Mouse (Mus musculus) bone marrow macrophage, adult 2 months (primary cell): ENCODE measurements around the gene Bicral. TPM values are rescaled to one million over a fixed set of nuclear protein-coding genes. Genes with fewer than 3 reads are reported as not detected.

Experiments used
- H3K27ac ChIP-seq: 2 replicates; pipeline ENCODE4 v1.5.1; 2012; ENCODE audit warnings: low read depth, low read length; ENCODE audit not compliant: insufficient read depth
- H3K4me1 ChIP-seq: 2 replicates; pipeline ENCODE4 v1.6.1; 2012; ENCODE audit warnings: low read length; ENCODE audit not compliant: control insufficient read depth, insufficient read depth
- H3K4me3 ChIP-seq: 2 replicates; pipeline ENCODE4 v1.5.1; 2012; ENCODE audit warnings: mild to moderate bottlenecking, low read length, moderate library complexity; ENCODE audit not compliant: insufficient read depth
- CTCF ChIP-seq: IDR thresholded peaks from 2 replicates; pipeline ENCODE4 v1.5.1; 2012; ENCODE audit warnings: low read depth, mild to moderate bottlenecking, low read length, moderate library complexity
- POLR2A ChIP-seq: IDR thresholded peaks from 2 replicates; pipeline ENCODE4 v1.6.1; 2012; ENCODE audit warnings: mild to moderate bottlenecking, low read depth, low read length, borderline replicate concordance
- polyA plus RNA-seq: library from polyadenylated mRNA; stranded (reverse); fragments of >200 nt; gene quantifications from 2 replicates; pipeline ENCODE4 v1.2.4, GENCODE M21; 2012; ENCODE audit not compliant: missing spikeins, insufficient read depth, insufficient read length

Gene Bicral
- polyA plus RNA-seq, 1 experiment = 11.3 TPM

GRCm38 (mm10) chr17:46749282-46749681 is 109.0 kb downstream of the Bicral start:
- Histone ChIP-seq H3K27ac (no peak overlapping the region), H3K4me3 (no peak overlapping the region), H3K4me1 (peaks cover 44% of the 10 kb centered on the region)
- no peak for TF ChIP-seq CTCF
- TF ChIP-seq POLR2A = no peak

Other genes with a start within 250 kb of the Bicral start
- gene Ptk7, start 229.0 kb downstream of the Bicral start, polyA plus RNA-seq = 0.43 and 0.56 TPM in 2 replicates
- gene Klc4, start 212.5 kb downstream of the Bicral start, polyA plus RNA-seq = 45.3 and 48.8 TPM in 2 replicates
- 38.2 and 39.9 TPM in 2 replicates for gene Mrpl2, start 212.3 kb downstream of the Bicral start, polyA plus RNA-seq
- 14.5 and 15.4 TPM in 2 replicates for gene Cul7, start 208.1 kb downstream of the Bicral start, polyA plus RNA-seq
- 25.8 and 27.7 TPM in 2 replicates for gene Rrp36, start 184.1 kb downstream of the Bicral start, polyA plus RNA-seq
- 69.3 and 70.9 TPM in 2 replicates for gene Mea1, start 179.7 kb downstream of the Bicral start, polyA plus RNA-seq
- gene Klhdc3, start 177.6 kb downstream of the Bicral start, polyA plus RNA-seq = 50.3 and 52.9 TPM in 2 replicates
- 34.4 and 38.2 TPM in 2 replicates for gene Ppp2r5d, start 153.4 kb downstream of the Bicral start, polyA plus RNA-seq
- 26.6 and 27.8 TPM in 2 replicates for gene Pex6, start 147.0 kb downstream of the Bicral start, polyA plus RNA-seq
- 1.2 TPM in 1 of 2 replicates, not detected in the other for gene Gnmt, start 129.3 kb downstream of the Bicral start, polyA plus RNA-seq
- gene Cnpy3, start 106.3 kb downstream of the Bicral start, polyA plus RNA-seq = 134 and 146 TPM in 2 replicates
- gene Ptcra, start 94.8 kb downstream of the Bicral start, polyA plus RNA-seq = not detected in 2 replicates
- 6.1 and 7.2 TPM in 2 replicates for gene 2310039H08Rik, start 85.8 kb downstream of the Bicral start, polyA plus RNA-seq
- 75.3 and 83.5 TPM in 2 replicates for gene Rpl7l1, start 75.8 kb downstream of the Bicral start, polyA plus RNA-seq
- 11.4 and 13.6 TPM in 2 replicates for gene Tbcc, start 32.2 kb upstream of the Bicral start, polyA plus RNA-seq
- gene Prph2, start 52.0 kb upstream of the Bicral start, polyA plus RNA-seq = not detected in 2 replicates
- 53.7 and 55.1 TPM in 2 replicates for gene Ubr2, start 152.1 kb upstream of the Bicral start, polyA plus RNA-seq